Mouse (Mus musculus) stomach, embryonic 14.5 days (tissue): Measurements from ENCODE around the gene Cpeb3. TPM values are rescaled to one million over a fixed set of nuclear protein-coding genes. Genes with fewer than 3 reads are reported as not detected.
A peak's percentile ranks its signal among the peaks of the same experiment; 100 is the strongest.
"Not testable (repeated sequence)": the region's sequence is repeated elsewhere in the genome, so short reads cannot be mapped to it uniquely, and the experiment has no call there.

ENCODE experiments used
- ATAC-seq: fragments of 200-750 bp; cut with Nextera tagmentation; 2 replicates; pipeline ENCODE4 v1.8.0; 2017; ENCODE audit warnings: low read depth, moderate TSS enrichment; ENCODE audit not compliant: insufficient number of reproducible peaks, insufficient read depth, low FRiP score
- H3K27ac ChIP-seq: fragments of 300-500 bp; sonication (generic); 2 replicates; pipeline ENCODE4 v1.5.1; 2014; ENCODE audit warnings: mild to moderate bottlenecking, low read length, moderate library complexity, mixed read lengths
- H3K27me3 ChIP-seq: fragments of 300-500 bp; sonication (generic); 2 replicates; pipeline ENCODE4 v1.6.1; 2014; ENCODE audit warnings: low read length, control low read depth, mixed read lengths; ENCODE audit not compliant: control insufficient read depth, insufficient read depth
- H3K36me3 ChIP-seq: fragments of 300-500 bp; sonication (generic); 2 replicates; pipeline ENCODE4 v1.6.1; 2014; ENCODE audit warnings: mild to moderate bottlenecking, control low read depth, low read length, moderate library complexity, mixed read lengths; ENCODE audit not compliant: control insufficient read depth, insufficient read depth
- H3K4me1 ChIP-seq: fragments of 300-500 bp; sonication (generic); 2 replicates; pipeline ENCODE4 v1.6.1; 2014; ENCODE audit warnings: low read length, control low read depth, mixed read lengths; ENCODE audit not compliant: control insufficient read depth, insufficient read depth
- H3K4me2 ChIP-seq: fragments of 300-500 bp; sonication (generic); replicated peaks from 2 replicates; pipeline ENCODE4 v1.6.1; 2014; ENCODE audit warnings: low read depth, low read length, control low read depth
- H3K4me3 ChIP-seq: fragments of 300-500 bp; sonication (generic); 2 replicates; pipeline ENCODE4 v1.5.1; 2014; ENCODE audit warnings: low read depth, low read length, control low read depth
- H3K9ac ChIP-seq: fragments of 300-500 bp; sonication (generic); replicated peaks from 2 replicates; pipeline ENCODE4 v1.6.1; 2014; ENCODE audit warnings: low read depth, mild to moderate bottlenecking, control low read depth, low read length, moderate library complexity, mixed read lengths
- H3K9me3 ChIP-seq: fragments of 300-500 bp; sonication (generic); 2 replicates; pipeline ENCODE4 v1.6.1; 2016; ENCODE audit warnings: low read depth, low read length, control low read depth; ENCODE audit not compliant: control insufficient read depth
- WGBS: fragments of 180-500 bp; shearing (Covaris S2); extraction: QIAGEN DNeasy Blood & Tissue Kit; methylation state at CpG from one replicate; pipeline ENCODE4 v1.1.7; 2014; 5-methylcytosine and 5-hydroxymethylcytosine counted together
- polyA plus RNA-seq: library from polyadenylated mRNA; unstranded; fragments of >200 nt; fragmentation: Nextera tagmentation; extraction: Ambion mirVana; gene quantifications from 2 replicates; pipeline ENCODE4 v1.2.1, GENCODE M21; 2014

Cpeb3 gene
- polyA plus RNA-seq, 1 experiment from 2014 or later, result 0.91 TPM

GRCm38 (mm10) chr19:37210457-37210856 lies 2.1 kb upstream of the Cpeb3 start:
- Histone ChIP-seq H3K4me2 (no peak overlapping the region), H3K27ac (no peak overlapping the region), H3K9ac (no peak overlapping the region), H3K4me1 (peaks cover 13% of the 10 kb centered on the region), H3K27me3 (no peaks in the 10 kb centered on the region), H3K36me3 (peaks cover 18% of the 10 kb centered on the region), H3K9me3 (no peaks in the 10 kb centered on the region), H3K4me3 (no peak overlapping the region)
- ATAC-seq, result no peak
- WGBS, result 94% methylated on average over 4 of the region's 4 CpGs

DNA sequence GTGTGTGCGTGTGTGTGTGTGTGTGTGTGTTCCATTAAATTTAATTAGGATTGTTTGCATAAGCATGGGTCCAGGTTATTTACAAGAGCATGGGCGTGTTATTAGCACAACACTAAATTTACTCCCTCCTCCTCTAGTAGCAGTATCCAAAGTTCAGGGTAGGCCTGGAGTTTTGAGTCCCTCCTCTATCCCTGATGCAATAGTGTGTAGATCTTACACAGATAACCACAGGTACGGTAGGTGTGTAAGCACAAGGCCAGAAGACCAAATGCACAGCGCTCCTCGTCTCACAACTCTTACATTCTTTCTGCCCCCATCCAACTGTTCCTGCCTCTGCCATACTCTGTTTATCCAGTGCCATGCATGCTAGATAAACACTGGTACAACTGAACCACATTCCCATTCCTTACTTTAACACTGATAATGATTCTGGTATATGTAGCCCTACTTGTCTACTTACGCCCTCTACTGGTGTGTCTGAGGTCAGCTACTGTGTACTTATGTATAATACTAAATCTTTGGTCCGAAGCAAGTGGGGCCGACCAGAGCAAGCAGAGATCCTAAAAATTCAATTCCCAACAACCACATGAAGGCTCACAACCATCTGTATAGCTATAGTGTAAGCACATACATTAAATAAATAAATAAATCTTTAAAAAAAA lies 1.2 kb upstream of the Cpeb3 start:
- WGBS, result 81% methylated on average over 8 of the region's 8 CpGs
- 0 out of 2 replicates have a peak overlapping the region, but pooled peaks have one; percentile 99 for H3K4me3 ChIP-seq
- H3K9me3 ChIP-seq, result no peaks in the 10 kb centered on the region
- H3K4me1 ChIP-seq, result peaks cover 13% of the 10 kb centered on the region
- no peak overlapping the region for H3K9ac ChIP-seq
- H3K27me3 ChIP-seq, result no peaks in the 10 kb centered on the region
- H3K36me3 ChIP-seq, result peaks cover 18% of the 10 kb centered on the region
- no peak for ATAC-seq
- H3K27ac ChIP-seq, result no peak overlapping the region
- H3K4me2 ChIP-seq, result peak overlapping the region; percentile 93

GRCm38 (mm10) chr19:37208986-37209385 lies 585 bp upstream of the Cpeb3 start:
- peak overlapping the region; percentile 93 for H3K4me2 ChIP-seq
- H3K9ac ChIP-seq, result peak overlapping the region; percentile 93; the same call in 1 of the 2 replicates
- H3K36me3 ChIP-seq, result peaks cover 18% of the 10 kb centered on the region
- H3K4me3 ChIP-seq, result peak overlapping the region; percentile 99
- H3K4me1 ChIP-seq, result peaks cover 13% of the 10 kb centered on the region
- H3K9me3 ChIP-seq, result no peaks in the 10 kb centered on the region
- no peaks in the 10 kb centered on the region for H3K27me3 ChIP-seq
- no peak for ATAC-seq
- no peak overlapping the region for H3K27ac ChIP-seq
- 43% methylated on average over 7 of the region's 7 CpGs for WGBS

DNA sequence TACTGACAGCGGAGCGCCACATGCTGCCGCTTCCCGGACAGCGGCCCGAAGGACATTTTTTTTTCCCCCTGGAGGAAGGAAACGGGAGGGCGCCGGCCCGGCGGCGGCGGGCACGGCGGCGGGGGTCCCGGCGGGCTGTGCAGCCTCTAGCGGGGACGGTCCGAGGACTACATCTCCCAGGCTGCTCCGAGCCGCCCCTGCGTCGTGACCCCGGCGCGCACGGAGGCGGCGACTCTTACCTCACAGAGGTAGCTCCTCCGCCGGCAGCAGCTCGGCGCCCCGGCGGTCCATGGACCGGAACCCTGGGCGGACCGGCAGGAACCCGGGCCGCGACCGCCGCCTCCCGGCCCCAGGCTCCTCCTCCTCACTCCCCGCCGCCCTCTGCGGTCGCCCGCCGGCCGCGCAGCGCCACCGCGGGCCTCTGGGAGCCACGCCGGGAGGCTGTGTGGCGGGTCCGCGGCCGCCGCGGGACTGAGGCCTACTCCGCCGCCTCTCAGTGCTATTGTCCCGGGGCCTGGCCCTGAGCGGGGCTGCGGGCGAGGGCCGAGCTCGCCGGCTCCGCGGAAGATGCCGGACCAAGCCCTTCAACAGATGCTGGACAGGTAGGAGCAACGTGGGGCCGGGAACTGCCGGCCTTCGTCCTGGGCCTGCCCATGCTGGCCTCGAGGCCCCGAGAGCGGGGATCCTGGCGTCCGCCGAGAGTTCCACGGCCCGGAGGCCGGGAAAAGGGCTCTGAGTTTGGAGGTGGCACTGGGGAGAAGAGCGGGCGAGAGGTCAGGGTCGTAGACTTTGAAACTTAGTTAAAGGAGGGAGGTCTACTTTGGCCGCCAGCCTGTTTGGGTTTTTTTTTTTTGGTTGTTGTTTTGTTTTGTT lies 862 bp downstream of the Cpeb3 start, which contains the start of gene March5:
Gene March5 (plus strand): TSS at position 241 of the 873 bp plus-strand sequence.
- peaks cover 17% of the 10 kb centered on the region for H3K36me3 ChIP-seq
- H3K27ac ChIP-seq, result peak within 1 kb of the TSS; percentile 84
- peaks cover 13% of the 10 kb centered on the region for H3K4me1 ChIP-seq
- H3K4me3 ChIP-seq, result peak within 1 kb of the TSS; percentile 99
- H3K4me2 ChIP-seq, result peak within 1 kb of the TSS; percentile 93
- no peaks in the 10 kb centered on the region for H3K27me3 ChIP-seq
- WGBS, result under 1% methylated on average over 83 of the region's 94 CpGs
- ATAC-seq, result peak; percentile 97
- peak within 1 kb of the TSS; percentile 93 for H3K9ac ChIP-seq
- H3K9me3 ChIP-seq, result no peaks in the 10 kb centered on the region

- peak overlapping the region; percentile 93 for H3K4me2 ChIP-seq
- no peaks in the 10 kb centered on the region for H3K9me3 ChIP-seq
- under 1% methylated on average over 47 of the region's 47 CpGs for WGBS
- no peak overlapping the region for H3K27ac ChIP-seq
- peak overlapping the region; percentile 93 for H3K9ac ChIP-seq
- peaks cover 10% of the 10 kb centered on the region for H3K36me3 ChIP-seq
- H3K4me1 ChIP-seq, result peaks cover 13% of the 10 kb centered on the region
- peak overlapping the region; percentile 99 for H3K4me3 ChIP-seq
- H3K27me3 ChIP-seq, result no peaks in the 10 kb centered on the region
- peak; percentile 64 for ATAC-seq
These were observed 1.6 kb downstream of the Cpeb3 start for GRCm38 (mm10) chr19:37206641-37207302.

DNA sequence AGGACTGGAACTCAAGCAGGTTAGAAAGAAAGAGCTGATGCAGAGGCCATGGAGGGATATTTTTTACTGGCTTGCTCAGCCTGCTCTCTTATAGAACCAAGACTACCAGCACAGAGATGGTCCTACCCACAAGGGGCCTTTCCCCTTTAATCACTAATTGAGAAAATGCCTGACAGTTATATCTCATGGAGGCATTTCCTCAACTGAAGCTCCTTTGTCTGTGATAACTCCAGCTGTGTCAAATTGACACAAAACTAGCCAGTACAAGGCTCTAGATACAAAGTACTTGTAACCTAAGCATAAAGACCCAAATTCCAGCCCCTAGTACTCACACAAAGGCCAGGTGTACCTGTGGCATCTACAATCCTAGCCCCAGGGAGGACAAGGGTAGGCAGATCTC lies 3.2 kb downstream of the Cpeb3 start:
- H3K4me2 ChIP-seq, H3K9me3 ChIP-seq, H3K36me3 ChIP-seq, ATAC-seq, H3K4me3 ChIP-seq, H3K9ac ChIP-seq, H3K27ac ChIP-seq, H3K27me3 ChIP-seq: not testable (repeated sequence)
- peaks cover 13% of the 10 kb centered on the region for H3K4me1 ChIP-seq

DNA sequence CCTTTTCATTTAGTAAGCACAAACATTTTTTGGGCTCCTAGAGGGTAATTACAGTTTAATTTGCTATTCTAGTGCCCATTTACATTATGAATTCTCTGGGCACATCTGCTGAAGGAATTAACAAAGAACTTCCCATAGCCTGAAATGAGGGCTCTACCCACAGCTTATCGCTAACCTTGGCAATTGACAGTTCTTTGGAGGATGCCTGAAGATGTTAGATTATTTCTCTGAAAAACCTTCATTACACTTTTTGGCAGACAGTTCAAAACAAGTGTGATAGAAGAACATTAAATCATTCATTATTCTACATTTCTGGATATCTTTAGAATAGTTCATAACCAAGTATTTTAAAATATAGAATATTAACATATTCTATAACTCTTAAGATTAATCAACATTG lies 5.0 kb downstream of the Cpeb3 start:
- Histone ChIP-seq H3K9ac (no peak overlapping the region), H3K4me2 (no peak overlapping the region), H3K36me3 (no peaks in the 10 kb centered on the region), H3K4me1 (no peaks in the 10 kb centered on the region), H3K4me3 (no peak overlapping the region), H3K9me3 (no peaks in the 10 kb centered on the region), H3K27me3 (no peaks in the 10 kb centered on the region), H3K27ac (no peak overlapping the region)
- 92% methylated on average over 1 of the region's 1 CpGs for WGBS
- no peak for ATAC-seq

DNA sequence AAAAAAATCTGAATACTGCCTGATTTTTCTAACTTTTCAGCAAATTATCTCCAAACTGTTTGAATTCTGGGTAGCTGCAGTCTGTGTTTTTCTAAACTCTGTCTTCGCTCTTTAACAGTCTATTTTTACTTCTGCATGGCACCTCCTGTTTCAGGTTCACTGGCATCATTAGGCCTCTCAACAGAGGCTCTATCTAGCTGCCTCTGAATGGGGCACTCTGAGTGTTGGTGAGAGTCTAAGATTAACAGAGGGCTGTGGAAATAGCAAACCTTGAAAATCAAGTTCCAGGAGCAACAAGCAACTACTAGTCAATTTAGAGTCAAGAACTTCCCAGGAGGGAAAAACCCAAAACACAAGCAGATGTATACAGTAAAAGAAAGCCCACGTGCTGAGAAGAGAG lies 8.5 kb downstream of the Cpeb3 start:
- WGBS, result 63% methylated on average over 2 of the region's 2 CpGs

More for the DNA sequence above, 8.5 kb downstream of the Cpeb3 start:
- H3K36me3 ChIP-seq, result no peaks in the 10 kb centered on the region
- no peak overlapping the region for H3K27ac ChIP-seq
- no peaks in the 10 kb centered on the region for H3K27me3 ChIP-seq
- H3K9me3 ChIP-seq, result no peaks in the 10 kb centered on the region
- no peak overlapping the region for H3K4me2 ChIP-seq
- no peak overlapping the region for H3K9ac ChIP-seq
- no peak for ATAC-seq
- no peak overlapping the region for H3K4me3 ChIP-seq
- H3K4me1 ChIP-seq, result no peaks in the 10 kb centered on the region
